Mouse (Mus musculus) heart, adult 8-10 months (tissue): ENCODE results near the gene Cdk14. TPM values are rescaled to one million over a fixed set of nuclear protein-coding genes. Genes with fewer than 3 reads are reported as not detected.

Source experiments
- DNase-seq: peaks from one replicate; pipeline ENCODE4 v3.0.0; 2022; ENCODE audit warnings: low spot score
- total RNA-seq, 4 experiments: library from RNA; stranded (reverse); gene quantifications; 2 replicates each; pipeline ENCODE4 v1.2.4; 2022

Cdk14 gene
- total RNA-seq, 4 experiments from 2014 or later = 5.5 to 7.2 (median 6.3) TPM

- DNase-seq = no peak
These were observed 628.9 kb downstream of the Cdk14 start for GRCm38 (mm10) chr5:4791219-4791618.

GRCm38 (mm10) chr5:4790265-4790664 lies 629.8 kb downstream of the Cdk14 start:
- DNase-seq = no peak

GRCm38 (mm10) chr5:4788484-4788883 lies 631.6 kb downstream of the Cdk14 start:
- no peak for DNase-seq

- no peak for DNase-seq
These were observed 633.3 kb downstream of the Cdk14 start for GRCm38 (mm10) chr5:4786816-4787215.

GRCm38 (mm10) chr5:4778274-4778673 lies 641.8 kb downstream of the Cdk14 start:
- no peak for DNase-seq

GRCm38 (mm10) chr5:4776495-4776894 lies 643.6 kb downstream of the Cdk14 start:
- no peak for DNase-seq

- no peak for DNase-seq
These were observed 646.9 kb downstream of the Cdk14 start for GRCm38 (mm10) chr5:4773090-4773772.

GRCm38 (mm10) chr5:4770609-4771008 lies 649.5 kb downstream of the Cdk14 start:
- DNase-seq = no peak

GRCm38 (mm10) chr5:4767896-4768295 lies 652.2 kb downstream of the Cdk14 start:
- no peak for DNase-seq

GRCm38 (mm10) chr5:4766719-4767118 lies 653.4 kb downstream of the Cdk14 start:
- DNase-seq = no peak

GRCm38 (mm10) chr5:4761891-4762290 lies 658.2 kb downstream of the Cdk14 start:
- DNase-seq = no peak

- no peak for DNase-seq
These were observed 661.6 kb downstream of the Cdk14 start for GRCm38 (mm10) chr5:4758331-4759080.

- peak; percentile 92 for DNase-seq
These were observed 662.2 kb downstream of the Cdk14 start, which contains the start of gene Fzd1 for GRCm38 (mm10) chr5:4757902-4758301. Gene Fzd1 (minus strand): TSS chr5:4758035.

GRCm38 (mm10) chr5:4756871-4757711 lies 663.0 kb downstream of the Cdk14 start:
- DNase-seq = peak; percentile 38

- DNase-seq = no peak
These were observed 664.0 kb downstream of the Cdk14 start for GRCm38 (mm10) chr5:4756001-4756681.

- DNase-seq = no peak
These were observed 664.8 kb downstream of the Cdk14 start for GRCm38 (mm10) chr5:4755326-4755725.

GRCm38 (mm10) chr5:4754701-4755281 lies 665.3 kb downstream of the Cdk14 start:
- no peak for DNase-seq
